Mouse (Mus musculus): ENCODE data around the gene Cenpp. TPM values are rescaled to one million over a fixed set of nuclear protein-coding genes. Genes with fewer than 3 reads are reported as not detected.

The Cenpp gene
- total RNA-seq, 2 experiments from 2014 or later = 2.8 to 3.3 TPM

DNA sequence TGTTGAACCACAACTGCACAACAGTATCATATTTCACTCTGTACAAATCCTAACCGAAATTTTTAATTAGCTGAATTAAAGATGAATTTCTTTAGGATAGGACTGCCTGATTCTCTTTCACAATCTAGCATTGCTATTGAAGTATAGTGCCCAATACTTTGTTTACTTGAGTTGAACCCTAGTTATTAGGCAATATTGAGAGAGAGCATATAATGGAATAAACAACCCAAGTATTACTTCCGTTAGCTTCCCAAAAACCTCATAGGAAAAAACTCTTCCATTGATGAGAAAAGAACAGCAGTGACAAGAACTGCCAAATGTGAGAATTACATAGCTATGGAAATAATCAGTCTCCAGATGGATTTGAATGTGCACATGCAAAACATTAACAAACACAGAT is 126.3 kb downstream of the Cenpp start:
- DNase-seq = no peak

DNA sequence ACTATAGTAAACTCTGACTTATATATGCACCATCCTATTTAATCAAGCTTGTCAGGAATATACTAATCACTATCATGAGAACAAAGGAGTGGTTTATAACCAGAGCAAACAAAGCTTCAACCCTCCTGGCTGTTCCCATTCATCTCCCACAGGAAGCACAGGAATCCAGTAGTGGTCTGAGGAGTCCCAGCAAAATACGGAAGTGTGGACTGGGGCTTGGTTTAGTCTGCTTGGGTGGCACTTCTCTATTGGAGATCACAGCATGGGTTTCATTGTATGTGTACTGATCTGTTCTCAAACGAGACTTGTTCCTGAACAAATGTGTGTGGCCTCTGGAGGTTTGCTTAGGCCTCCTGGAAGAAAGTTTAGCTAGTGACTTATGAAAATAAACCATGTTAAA is 133.8 kb downstream of the Cenpp start:
- no peak for DNase-seq

DNA sequence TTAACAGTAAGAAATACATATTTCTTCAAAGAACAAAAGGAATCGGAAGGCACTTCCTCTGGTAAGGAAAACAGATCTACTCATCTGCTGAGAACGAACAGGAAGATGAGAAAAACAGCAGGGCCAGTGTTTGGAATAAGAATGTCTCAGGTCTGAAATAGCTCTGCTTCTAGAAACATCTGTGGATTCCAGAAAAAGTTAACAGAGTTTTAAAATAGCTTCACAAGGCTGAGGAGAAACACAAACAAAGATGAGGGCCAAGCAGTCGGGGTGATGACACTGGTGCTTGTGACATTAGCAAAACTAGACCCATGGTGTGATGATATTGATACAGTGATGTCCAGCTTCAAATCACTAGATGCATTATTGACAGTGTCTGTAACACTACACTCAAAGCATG is 145.4 kb downstream of the Cenpp start:
- DNase-seq = no peak

DNA sequence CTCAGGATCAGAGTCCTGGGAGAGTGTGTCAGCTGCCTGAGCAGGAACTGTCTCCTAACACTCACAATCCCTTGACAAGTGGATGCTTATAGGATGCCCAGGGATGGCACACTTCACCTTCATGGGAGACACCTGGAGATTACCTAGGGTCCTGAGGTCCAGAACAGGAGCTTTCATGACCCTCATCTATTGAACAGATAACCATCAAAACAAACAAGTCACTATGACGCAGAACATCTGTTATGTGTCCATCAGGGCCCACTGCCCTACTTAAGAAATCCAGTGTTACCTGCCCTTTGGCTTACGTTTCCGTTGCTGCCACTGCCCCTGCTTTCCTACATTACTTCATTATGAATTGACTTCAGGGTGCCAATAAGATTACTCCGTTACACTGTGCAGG is 146.8 kb downstream of the Cenpp start:
- DNase-seq = no peak

DNA sequence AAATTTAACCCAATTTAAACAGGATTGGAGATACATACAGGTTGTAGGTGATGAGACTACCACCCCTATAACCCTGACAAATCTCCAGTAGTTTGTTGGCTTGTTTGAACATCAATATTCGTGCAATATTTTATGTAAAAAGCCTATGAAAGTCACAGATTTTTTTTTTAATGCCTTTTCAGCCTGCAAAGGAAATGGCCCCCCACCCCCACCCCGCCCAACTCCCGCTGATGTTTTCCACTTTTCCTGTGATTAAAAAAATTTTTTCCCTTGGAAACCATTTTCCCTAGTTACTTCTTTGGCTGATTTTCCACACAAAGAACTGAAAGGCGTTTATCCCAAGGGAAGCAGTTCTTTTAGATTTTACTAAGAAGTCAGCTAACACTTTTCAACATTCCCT is 148.1 kb downstream of the Cenpp start, which contains the start of gene Ecm2:
Gene Ecm2 (plus strand): TSS at position 301 of the 400 bp plus-strand sequence.
- no peak for DNase-seq

DNA sequence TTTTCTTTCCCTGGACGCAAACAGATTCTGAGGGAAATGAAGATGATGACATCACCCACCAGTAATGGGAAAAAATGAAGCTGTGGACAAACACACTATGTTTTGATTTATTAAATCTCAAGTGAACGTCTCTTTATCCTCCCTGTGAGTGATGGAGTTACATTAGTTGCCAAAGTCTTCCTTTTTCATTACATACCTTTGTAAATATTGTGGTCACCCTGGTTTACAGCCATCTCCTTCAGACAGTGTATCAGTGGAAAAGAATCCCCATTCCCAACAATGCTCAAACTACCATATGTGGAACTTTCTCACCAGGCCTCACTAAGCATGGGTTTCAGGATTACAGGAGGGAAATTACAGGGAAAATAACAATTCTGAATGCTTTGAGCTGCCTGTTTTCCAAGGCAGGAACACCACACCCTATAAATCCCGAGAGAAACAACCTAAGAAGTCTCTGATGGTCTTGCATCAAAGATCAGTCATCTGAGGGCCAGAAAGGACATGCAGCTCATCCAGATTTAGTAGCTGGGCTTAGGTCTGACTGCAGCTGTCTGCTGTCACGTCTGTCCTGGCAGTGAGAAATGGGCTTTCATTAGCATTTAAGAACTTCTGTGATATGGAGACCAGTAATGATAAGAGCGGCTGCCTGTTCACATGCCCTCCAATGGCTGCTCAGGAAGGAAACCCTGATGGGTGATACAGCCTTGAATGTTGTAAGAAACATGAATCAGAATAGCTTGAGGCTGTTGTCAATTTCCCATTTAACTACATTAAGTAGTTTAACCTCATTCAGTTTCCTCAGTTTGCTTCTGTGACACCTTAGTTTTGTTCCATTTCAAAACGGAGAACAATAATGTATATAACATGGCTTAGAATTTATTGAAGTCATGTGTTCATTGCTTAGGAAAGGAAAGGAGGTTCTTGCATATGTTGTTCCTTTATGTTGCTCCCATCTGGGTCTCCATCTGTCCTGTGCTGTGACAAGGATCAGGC is 159.9 kb downstream of the Cenpp start, which contains the start of gene Tes3-ps:
Gene Tes3-ps (plus strand): TSS at position 943 of the 993 bp plus-strand sequence.
- no peak for DNase-seq

DNA sequence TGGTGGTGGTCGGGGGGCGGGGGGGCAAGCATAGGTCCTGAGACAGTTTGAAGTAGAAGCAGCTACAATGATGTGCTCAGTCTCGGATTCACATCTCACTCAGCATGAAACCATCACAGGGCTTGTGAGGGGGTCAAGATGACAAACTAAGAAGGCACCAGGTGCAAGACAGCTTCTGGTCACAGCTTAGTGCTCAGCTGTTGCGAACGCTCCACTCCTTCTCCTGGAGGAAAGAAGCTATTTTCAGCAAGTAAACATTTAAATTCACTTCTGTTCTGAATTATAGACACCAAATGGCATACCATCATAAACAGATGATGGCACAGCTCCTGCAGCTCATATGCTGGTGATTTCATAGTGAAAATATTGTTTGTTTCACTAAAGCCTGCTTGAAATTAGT is 167.2 kb downstream of the Cenpp start:
- DNase-seq = no peak

DNA sequence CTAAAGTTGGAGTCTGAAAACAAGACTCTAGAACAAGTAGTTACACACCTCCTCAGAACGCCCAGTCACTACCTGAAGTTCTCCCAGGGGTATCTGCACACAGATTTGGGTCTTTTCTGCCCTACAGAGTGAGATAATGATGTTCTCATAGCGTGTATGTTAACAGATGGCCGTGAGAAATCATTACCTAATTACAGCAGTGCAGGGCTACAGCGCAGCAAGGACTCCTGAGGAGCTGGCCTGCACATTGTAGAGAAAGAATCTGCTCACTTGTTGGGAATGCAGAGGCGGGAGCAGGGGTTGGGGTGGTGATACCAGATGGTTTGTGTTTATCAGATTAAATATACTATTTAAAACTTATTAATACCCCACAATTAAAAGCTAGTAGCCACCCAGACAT is 172.0 kb downstream of the Cenpp start:
- DNase-seq = no peak

DNA sequence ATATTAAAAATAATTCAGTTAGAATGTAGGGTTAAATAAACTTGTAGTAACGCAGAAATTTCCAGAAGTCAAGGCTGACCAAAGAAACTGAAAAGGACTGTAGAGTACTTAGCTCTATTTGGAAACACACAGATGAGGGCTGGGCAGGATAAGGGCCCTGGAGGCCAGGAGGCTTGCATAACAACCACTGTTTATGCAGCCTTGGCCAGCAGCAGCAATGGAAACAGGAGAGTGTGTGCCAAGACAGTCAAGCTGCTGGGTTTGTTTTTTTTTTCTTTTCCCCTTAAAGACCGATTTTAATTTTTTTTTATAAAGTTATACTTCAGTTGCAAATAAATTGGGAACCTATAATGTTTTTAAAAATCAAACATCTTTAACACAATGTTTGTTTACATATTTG is 172.5 kb downstream of the Cenpp start:
- peak; percentile 68 for DNase-seq

DNA sequence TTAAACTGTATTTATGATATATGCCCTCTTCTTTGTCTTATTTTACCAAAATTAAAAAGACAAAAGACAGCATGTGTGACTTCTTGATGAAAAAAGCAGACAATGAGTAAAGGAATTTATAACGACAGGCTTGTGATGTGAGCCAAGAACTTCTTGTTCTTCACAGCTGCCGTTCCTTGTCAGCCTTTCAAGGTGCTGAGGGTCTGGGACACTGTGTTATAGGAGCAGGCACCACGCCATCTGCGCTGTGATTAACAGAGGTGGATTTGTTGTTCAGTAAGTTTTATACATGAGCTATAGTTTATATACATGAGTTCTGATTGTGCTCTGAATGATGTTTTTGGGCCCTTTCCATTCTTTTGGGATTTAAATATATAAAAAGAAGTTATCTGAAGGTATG is 173.2 kb downstream of the Cenpp start:
- DNase-seq = peak; percentile 36

DNA sequence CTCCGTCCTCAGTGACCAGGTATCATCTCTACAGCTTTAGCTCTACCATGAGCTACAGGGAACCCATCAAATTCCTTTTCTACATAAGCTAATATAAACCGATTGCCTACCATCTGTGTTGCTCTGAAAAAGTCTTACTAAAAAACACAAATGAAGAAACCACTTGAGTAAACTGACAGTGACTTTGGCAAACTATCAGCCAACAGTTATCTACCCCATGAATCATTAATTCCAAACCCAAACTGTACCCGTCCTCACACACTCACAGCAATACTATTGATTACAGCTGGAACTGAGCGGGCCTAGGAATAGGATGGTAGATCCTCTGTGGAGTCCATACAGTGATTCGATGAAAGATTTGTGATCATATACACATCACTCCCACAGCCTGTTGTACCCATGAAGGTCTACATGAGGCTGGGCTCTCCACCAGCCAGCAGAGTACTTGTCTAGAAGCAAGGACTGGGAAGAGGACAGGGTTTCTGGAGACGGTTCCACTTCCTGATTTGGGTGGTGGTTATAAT is 173.7 kb downstream of the Cenpp start:
- no peak for DNase-seq

DNA sequence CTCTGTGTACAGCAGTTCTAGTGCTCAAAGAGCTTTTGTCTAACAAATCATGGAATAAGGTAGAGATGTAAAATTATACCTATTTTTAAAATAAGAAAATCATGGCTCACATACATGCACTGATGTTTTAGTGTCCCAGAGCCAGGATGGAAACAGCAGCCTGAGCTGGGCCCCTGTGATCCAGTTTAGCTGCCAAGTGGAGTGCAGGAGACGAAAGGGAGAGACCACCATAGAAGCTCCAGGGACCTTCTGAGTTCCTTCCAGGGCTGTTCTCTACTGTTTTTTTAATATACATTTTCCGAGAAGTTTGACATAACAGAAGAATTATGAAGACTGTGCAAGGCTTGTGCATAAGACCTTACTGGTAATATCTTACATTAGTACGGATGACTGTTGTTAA is 174.7 kb downstream of the Cenpp start:
- DNase-seq = no peak

DNA sequence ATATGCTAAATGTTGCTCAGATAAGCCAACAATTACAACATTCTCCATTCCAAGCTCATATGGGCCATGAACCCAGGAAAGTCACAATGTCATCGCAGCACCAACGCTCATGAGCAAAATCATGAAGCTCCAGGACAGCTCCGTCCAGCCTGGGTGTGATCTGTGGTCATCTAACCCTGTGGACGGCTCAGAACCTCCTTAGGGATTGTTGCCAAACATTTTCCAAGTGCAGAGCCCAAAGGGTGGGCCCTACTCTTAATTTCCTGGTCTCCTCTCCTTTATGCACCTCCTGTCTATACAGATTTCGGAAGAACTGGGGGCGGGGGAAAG is 179.9 kb downstream of the Cenpp start:
- DNase-seq = no peak

DNA sequence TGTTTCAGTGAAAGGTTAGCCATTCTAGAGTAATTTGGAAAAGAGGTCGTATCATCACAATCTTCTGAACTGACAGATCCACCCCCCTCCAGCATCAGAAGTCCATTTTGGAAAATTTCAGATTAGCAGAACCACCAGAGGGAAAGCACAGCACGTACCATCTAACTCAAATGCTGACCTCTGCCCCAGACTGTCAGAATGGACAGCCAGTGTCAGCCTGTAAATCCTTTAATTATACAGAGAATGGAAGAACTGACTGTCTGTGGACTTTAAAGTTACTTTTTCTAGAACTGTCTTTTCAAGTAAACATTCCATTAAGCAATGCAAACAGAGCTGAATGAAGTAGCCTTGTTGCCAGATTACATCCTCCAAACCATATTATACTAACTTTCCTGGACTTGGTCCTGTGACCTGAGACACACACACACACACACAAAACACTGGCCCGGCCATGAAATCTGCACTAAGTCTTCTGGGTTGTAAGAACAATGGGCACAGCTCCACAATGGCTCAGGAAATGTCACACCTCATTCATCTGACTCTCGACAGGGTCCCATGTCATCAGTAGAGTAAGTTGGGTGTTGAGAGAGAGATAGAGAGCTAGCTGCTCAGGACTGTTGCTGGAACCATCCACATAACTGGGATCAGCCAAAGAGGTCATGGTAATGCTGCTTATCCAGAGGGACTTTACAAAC is 180.5 kb downstream of the Cenpp start:
- no peak for DNase-seq

DNA sequence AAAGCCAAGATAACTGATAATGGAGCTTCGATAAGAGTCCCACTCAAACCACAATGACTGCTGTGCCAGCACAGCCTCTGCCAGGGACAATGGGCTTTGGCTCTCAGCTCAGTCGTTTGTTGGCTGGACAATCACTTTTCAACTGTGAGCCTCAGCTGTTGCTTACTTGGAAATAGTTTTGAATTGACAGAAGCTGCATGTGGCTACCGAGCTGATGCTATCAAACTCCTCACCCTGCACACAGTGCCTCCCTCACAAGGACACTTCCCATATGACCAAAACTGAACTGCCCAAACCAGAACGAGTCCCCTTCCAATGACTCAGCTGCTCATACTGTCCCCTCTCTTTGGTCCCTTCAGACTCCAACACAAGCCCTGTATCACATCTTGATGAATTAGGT is 181.8 kb downstream of the Cenpp start:
- no peak for DNase-seq

DNA sequence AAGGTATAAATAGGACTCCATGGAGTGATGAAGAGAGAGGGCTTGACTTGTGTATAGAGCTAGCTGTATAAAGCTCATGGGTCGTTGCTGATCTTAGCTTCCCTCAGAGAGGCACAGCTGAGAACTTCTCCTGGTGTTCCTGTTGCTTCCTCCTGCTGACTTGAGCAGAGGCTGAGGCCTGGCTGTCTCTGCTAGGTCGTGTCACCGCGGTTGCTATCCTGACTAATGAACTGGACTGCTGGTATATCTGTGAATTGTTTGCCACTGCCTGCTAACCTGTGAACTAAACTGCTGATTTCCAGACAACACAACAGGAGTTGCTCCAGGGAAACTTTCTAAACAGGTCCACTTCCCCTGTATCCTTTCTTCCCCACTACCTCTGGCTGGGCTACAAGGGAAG is 182.3 kb downstream of the Cenpp start:
- DNase-seq = no peak

DNA sequence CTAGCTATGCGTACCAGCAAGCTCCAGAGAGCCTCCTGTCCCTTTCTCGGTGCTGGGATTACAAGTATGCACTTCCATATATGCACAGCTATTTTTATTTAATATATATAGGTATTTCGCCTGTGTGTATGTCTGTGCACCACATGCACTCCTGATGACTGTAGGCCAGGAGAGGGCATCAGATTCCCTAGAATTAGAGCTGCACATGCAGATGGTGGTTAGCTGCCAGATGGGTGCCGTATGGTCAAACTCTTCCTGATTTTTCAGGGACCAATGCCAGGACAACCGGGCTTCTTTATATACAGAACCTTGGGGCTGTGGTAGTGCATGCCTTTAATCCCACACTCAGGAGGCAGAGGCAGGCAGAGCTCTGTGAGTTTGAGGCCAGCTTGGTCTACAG is 183.6 kb downstream of the Cenpp start:
- DNase-seq = no peak

DNA sequence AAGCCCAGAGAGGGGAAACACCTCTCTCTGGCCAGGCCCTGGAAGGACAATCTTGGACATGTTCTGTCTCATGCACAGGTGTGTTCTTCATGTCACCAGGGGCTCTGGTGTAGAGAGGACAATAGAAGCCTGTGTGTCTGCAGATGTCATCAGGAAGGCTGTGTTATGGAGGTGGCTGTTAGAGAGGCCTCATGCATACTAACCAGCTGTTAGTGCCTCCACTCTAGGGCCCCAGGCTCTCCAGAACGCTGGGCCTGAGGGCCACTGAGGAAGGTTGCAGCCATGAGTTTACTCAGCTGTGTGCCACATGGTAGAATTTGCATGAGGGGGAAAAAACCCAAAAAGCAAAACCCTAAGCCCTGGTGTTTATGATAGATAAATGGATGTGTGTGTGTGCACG is 185.0 kb downstream of the Cenpp start:
- DNase-seq = no peak

DNA sequence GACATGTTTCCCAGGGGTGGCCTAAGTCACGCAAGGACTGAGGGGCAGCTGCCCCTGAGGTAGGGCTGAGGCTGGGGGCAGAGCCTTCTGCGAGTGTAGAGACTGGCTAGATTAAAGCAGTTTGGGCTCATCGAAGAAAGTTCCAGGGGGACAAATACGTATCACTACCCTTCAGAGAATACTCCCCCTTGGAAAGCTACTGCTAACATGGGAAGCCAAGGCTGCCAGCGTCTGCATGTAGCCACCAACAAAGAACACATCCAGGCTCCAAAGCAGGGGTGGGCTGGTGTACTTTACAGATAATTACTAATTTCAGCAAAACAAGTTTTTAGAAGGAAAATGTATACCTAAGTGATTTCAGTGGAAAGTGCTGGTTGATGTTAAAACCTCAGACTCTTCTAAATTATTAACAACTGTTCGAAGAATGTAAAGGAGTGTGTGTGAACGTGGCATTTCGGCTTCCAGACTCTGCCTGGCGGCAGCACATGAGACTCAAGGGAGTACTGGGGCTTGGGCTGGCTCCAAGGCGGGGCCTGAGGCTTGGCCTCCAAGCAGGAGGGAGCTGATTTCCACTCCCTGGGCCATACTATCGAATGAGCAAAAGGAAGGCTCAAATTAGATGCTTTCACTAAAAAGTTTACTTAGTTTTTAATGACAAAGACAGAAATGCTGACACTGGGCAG is 186.1 kb downstream of the Cenpp start:
- peak; percentile 85 for DNase-seq

DNA sequence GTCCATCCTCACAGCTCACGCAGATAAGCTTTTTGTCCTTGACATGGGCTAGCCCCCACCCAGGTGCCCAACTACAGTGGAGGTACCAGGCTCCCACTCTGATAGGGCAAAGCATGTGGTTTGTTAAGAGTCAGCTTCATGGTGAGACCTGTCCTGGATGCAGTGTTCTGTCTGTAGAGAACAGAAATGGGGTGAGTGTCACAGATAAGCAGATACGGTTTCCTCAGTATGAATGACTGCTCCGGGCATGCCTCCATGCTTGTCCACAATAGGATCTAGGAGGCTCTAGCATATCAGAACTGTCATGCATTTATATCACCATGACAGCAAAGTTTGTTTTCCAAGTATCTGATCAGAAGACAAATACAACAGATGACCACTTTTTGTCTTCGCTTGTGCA is 186.7 kb downstream of the Cenpp start:
- no peak for DNase-seq

DNA sequence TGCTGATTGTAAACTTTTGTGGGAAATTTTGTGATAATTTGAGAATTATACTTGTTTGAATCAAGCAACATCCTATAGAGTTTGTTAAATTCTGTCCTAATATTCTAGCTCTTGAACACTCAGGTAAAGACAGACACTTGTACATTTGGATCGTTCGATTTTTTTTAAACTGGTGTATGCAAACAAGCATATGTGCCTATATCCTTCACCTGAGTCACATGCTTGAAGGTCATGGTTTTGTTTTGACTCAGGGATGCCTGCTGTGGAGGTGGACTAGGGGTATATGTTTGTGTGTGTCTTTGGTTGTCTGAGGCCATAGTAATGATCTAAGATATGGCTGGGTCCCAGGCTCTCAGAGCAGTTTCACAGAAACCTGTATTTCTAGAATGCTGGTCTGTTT is 189.7 kb downstream of the Cenpp start:
- no peak for DNase-seq

DNA sequence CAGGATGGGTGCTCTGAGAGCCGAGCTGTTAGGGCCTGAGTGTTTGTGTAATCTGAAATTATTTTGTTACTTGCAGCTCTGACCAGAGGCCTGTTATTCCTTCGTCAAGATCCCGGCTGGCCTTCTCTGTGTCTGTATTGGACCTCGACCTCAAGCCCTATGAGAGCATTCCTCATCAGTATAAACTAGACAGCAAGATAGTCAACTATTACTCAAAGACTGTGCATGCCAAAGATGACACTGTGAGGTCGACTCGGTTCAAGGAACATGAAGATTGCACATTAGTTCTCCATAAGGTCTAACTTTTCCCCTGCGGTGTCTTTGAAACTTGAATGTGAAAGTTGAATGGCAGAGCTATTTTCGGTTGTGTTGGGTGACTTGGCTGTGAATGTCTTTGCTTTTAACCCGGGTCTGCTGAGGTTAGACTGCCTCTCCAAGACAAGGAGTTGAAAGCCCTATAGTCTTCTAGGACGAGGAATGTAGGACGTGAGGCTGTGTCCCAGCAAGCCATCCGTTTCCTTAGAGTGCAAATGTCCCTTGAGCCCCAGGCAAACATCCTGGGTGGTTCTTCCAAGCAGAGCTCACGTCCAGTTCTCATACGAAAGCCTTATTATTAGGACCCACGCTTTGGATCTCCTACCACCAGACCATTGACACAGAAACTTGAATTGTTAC is 191.0 kb downstream of the Cenpp start:
- no peak for DNase-seq
